Mouse (Mus musculus) neural tube, embryonic 13.5 days (tissue): Measurements from ENCODE around the gene Camta1. TPM values are rescaled to one million over a fixed set of nuclear protein-coding genes. Genes with fewer than 3 reads are reported as not detected.

Experiments
- ATAC-seq: fragments of 200-750 bp; cut with Nextera tagmentation; 2 replicates; pipeline ENCODE4 v1.8.0; 2017; ENCODE audit warnings: low read depth, mild to moderate bottlenecking, moderate TSS enrichment, moderate library complexity
- H3K27ac ChIP-seq: fragments of 300-500 bp; sonication (generic); replicated peaks from 2 replicates; pipeline ENCODE4 v1.5.1; 2015; ENCODE audit warnings: moderate library complexity, mild to moderate bottlenecking, inconsistent platforms
- H3K27me3 ChIP-seq: fragments of 300-500 bp; sonication (generic); 2 replicates; pipeline ENCODE4 v1.6.1; 2015; ENCODE audit warnings: mild to moderate bottlenecking, inconsistent platforms
- H3K36me3 ChIP-seq: fragments of 300-500 bp; sonication (generic); 2 replicates; pipeline ENCODE4 v1.6.1; 2015; ENCODE audit warnings: mild to moderate bottlenecking, inconsistent platforms
- H3K4me1 ChIP-seq: fragments of 300-500 bp; sonication (generic); replicated peaks from 2 replicates; pipeline ENCODE4 v1.6.1; 2015; ENCODE audit warnings: inconsistent platforms
- H3K4me2 ChIP-seq: fragments of 300-500 bp; sonication (generic); 2 replicates; pipeline ENCODE4 v1.6.1; 2015; ENCODE audit warnings: inconsistent platforms, mild to moderate bottlenecking, moderate library complexity
- H3K4me3 ChIP-seq: fragments of 300-500 bp; sonication (generic); 2 replicates; pipeline ENCODE4 v1.5.1; 2015; ENCODE audit warnings: mild to moderate bottlenecking, inconsistent platforms
- H3K9ac ChIP-seq: fragments of 300-500 bp; sonication (generic); 2 replicates; pipeline ENCODE4 v1.6.1; 2015; ENCODE audit warnings: moderate library complexity, mild to moderate bottlenecking, inconsistent platforms
- H3K9me3 ChIP-seq: fragments of 300-500 bp; sonication (generic); 2 replicates; pipeline ENCODE4 v1.6.1; 2016; ENCODE audit warnings: inconsistent platforms
- WGBS: fragments of 180-500 bp; shearing (Covaris S2); methylation state at CpG from one replicate; pipeline ENCODE4 v1.1.7; 2015; 5-methylcytosine and 5-hydroxymethylcytosine counted together
- polyA plus RNA-seq: library from polyadenylated mRNA; unstranded; fragments of >200 nt; fragmentation: Nextera tagmentation; extraction: Ambion mirVana; gene quantifications from 2 replicates; pipeline ENCODE4 v1.2.1, GENCODE M21; 2015

Camta1 gene
- polyA plus RNA-seq, 1 experiment from 2014 or later, result 165 TPM

DNA sequence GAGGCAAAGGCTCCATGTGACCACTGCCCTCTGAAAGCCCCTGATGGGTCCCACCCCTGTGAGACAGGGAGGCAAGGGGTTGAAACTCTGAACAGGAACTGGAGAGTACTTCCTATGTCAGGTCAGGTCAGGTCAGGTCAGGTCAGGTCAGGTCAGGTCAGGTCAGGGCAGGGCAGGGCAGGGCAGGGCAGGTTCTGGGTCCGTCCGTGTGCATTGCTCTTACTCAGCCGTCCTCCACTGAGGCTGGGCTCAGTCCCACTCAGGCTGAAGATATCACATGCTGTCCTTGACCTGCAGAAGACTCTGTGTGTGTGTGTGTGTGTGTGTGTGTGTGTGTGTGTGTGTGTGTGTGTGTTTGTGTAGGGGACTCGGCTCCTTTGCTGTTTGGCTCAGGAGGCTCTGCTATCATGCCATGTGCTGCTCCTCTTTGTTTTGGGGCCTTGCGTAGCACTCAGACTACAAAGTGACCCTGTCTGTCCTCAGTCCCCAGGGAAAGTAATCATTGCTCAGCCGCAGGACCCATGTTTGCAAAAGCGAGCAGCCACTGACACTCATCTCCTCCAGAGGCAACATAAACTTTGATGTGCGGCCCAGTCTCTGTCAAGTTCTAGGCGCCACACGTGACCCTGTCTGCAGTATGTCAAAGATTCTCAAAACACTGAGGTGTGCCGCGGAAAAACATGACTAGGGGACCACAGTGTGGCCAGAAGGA, 488.7 kb downstream of the Camta1 start:
- H3K9ac ChIP-seq, result no peak overlapping the region
- peaks cover 41% of the 10 kb centered on the region for H3K4me1 ChIP-seq
- 68% methylated on average over 10 of the region's 12 CpGs for WGBS
- H3K27me3 ChIP-seq, result no peaks in the 10 kb centered on the region
- no peak overlapping the region for H3K4me2 ChIP-seq
- no peak overlapping the region for H3K27ac ChIP-seq
- no peak for ATAC-seq
- no peaks in the 10 kb centered on the region for H3K9me3 ChIP-seq
- no peaks in the 10 kb centered on the region for H3K36me3 ChIP-seq
- no peak overlapping the region for H3K4me3 ChIP-seq

DNA sequence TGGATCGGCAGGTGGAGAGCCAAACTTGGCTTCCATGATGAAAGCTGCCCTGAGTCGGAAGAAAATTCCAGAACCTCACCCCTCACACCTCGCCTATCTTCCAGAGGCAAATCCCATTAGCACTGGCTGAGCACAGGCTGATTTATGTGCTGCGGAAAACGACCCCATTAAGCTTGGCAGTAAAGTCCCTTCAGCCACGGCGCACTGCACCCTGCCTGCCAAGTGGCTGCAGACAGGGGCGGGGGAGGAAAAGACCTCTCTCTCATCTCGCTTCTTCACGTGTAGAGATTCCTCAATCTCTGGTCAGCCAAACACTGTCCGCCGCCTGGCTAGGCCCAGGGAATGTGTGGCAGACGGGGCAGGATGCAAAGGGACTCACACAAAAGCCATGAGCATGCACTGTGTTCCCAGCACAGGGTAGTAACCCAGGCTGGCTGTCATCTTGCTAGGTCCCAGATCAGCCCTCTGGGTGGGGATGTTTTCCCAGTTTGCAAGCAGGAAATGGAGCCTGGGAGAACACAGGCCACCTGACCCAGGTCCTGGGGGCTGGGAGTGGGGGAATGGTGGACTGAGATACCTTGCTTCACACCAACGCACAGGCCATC, 494.6 kb downstream of the Camta1 start:
- Histone ChIP-seq H3K36me3 (no peaks in the 10 kb centered on the region), H3K4me3 (no peak overlapping the region), H3K27ac (peak overlapping the region; percentile 72), H3K27me3 (no peaks in the 10 kb centered on the region), H3K4me2 (no peak overlapping the region), H3K4me1 (peaks cover 38% of the 10 kb centered on the region), H3K9me3 (no peaks in the 10 kb centered on the region), H3K9ac (no peak overlapping the region; the same call in 1 of the 2 replicates)
- ATAC-seq, result peak; percentile 83
- 23% methylated on average over 14 of the region's 14 CpGs for WGBS

DNA sequence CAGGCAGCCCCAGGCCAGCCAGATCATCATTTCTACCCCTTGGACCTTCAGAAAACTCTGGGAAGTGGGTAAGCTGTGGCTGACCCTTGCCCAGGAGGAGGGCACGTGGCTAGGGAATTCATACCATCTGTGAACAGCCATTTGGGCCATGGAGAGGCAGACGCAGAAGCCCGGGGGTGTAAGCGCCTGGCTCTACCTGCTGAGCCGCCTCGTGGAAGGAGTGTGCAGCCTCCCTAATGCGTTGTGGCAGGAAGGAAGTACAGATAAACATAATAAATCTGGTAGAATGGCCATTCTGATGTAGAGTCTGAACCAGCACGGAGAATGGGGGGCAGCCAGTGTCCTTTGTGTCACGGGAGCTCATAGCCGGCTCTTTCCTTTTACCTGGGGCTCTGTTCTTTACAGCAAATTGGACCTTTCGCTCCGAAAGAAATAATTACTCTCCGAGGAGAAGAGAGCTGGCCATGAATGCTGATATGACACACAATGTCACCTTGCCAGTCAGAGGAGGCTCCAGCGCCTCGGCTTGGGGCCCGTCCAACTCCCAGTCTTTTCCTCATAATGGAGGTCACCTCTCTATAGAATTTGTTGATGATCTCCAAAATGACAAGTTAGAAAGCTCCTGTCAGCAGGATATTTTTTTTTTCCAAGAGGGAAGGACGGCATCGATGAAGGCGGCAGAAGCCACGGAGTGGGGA, 500.6 kb downstream of the Camta1 start:
- no peaks in the 10 kb centered on the region for H3K9me3 ChIP-seq
- H3K4me1 ChIP-seq, result peaks cover 48% of the 10 kb centered on the region
- 44% methylated on average over 20 of the region's 20 CpGs for WGBS
- no peak overlapping the region for H3K4me3 ChIP-seq
- H3K27me3 ChIP-seq, result no peaks in the 10 kb centered on the region
- no peaks in the 10 kb centered on the region for H3K36me3 ChIP-seq
- H3K27ac ChIP-seq, result peak overlapping the region; percentile 81
- no peak overlapping the region for H3K4me2 ChIP-seq
- peak; percentile 32; the same call in 1 of the 2 replicates for ATAC-seq
- H3K9ac ChIP-seq, result peak overlapping the region; percentile 55; the same call in 1 of the 2 replicates

DNA sequence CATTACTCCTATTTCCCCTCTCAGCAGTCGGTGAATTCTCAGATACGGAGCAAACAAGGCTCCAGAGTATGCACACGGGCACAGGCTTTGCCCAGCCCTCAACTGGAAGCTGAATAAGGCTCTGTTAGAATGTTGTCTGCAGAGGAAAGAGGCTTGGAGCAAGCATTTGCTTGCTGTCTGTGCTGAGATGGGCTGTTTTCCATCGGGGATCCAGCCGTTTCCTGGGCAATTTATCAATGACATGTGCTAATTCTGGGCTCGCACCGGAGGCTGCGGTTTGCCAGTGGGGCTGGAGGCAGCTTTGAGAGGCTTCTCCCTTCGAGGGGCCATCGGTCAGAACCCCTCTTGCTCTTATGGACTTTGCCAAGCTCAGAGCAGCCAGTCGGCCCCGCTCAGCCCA, 506.2 kb downstream of the Camta1 start:
- no peaks in the 10 kb centered on the region for H3K27me3 ChIP-seq
- ATAC-seq, result peak; percentile 49
- peak overlapping the region; percentile 24 for H3K4me2 ChIP-seq
- WGBS, result 13% methylated on average over 12 of the region's 12 CpGs
- peak overlapping the region; percentile 85 for H3K27ac ChIP-seq
- no peaks in the 10 kb centered on the region for H3K36me3 ChIP-seq
- H3K9me3 ChIP-seq, result no peaks in the 10 kb centered on the region
- H3K9ac ChIP-seq, result peak overlapping the region; percentile 54
- H3K4me1 ChIP-seq, result peaks cover 47% of the 10 kb centered on the region
- no peak overlapping the region for H3K4me3 ChIP-seq

DNA sequence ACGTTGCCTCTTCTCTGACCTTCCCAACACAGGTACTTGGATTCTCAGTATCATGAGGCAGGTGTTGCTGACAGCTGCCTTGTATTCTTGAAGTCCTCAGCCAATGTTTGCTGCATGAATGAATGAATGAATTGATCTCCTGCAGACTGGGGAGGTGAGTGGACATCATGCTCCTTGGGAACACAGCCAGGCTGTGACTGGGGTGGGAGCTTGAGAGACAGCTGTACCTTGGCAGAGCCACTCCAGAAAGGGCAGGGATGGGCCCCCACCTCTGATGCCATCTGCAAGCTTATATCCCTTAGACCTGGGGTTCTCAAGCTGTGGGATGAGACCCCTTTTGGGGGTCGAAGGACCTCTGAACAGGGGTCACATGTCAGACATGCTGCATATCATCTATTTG, 508.9 kb downstream of the Camta1 start:
- Histone ChIP-seq H3K4me1 (peaks cover 41% of the 10 kb centered on the region), H3K4me3 (no peak overlapping the region), H3K9ac (no peak overlapping the region), H3K27me3 (no peaks in the 10 kb centered on the region), H3K27ac (no peak overlapping the region), H3K4me2 (no peak overlapping the region), H3K36me3 (no peaks in the 10 kb centered on the region), H3K9me3 (no peaks in the 10 kb centered on the region)
- WGBS, result 84% methylated on average over 2 of the region's 2 CpGs
- no peak for ATAC-seq

DNA sequence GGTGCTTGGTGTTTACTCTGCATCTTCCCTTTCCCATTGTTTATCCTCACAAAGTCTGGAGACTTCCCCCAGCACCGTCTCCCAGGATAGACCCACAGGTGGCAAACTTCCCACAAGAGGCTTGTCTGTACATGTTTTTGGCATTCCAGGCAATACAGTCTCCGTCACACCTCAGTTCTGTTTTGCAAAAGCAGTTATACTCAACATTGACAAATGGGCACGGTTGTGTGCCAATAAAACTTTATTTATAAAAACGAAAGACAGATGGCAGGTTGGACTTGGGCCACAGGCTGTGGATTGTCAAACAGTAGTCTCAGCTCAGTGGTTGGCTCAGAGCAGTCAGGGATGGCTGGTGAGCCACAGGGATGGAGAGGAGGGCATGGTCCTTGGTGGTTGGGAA, 509.4 kb downstream of the Camta1 start:
- ATAC-seq, result no peak
- Histone ChIP-seq H3K27ac (0 out of 2 replicates have a peak overlapping the region, but pooled peaks have one; percentile 7), H3K4me1 (peaks cover 44% of the 10 kb centered on the region), H3K4me2 (no peak overlapping the region), H3K9ac (no peak overlapping the region), H3K36me3 (no peaks in the 10 kb centered on the region), H3K27me3 (no peaks in the 10 kb centered on the region), H3K4me3 (no peak overlapping the region), H3K9me3 (no peaks in the 10 kb centered on the region)
- 77% methylated on average over 4 of the region's 4 CpGs for WGBS

DNA sequence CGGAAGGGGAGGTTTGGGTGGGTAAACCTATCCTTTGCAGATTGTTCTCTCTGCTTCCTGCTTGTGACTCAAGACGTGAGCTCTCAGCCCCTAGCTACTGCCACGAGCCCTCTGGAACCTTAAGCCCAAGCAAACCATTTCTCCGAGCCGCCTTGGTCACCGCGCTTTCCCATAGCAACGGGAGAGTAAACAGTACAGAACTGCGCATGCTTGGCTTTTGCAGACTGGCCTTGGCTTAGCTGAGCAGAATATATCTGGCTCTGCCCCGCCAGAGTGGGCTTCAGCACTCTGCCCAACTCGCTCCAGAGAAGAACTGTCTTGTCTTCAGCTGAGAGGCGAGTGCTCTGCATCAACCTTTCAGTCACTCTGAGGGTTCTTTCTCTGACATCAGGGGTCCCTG, 509.9 kb downstream of the Camta1 start:
- H3K27me3 ChIP-seq, result no peaks in the 10 kb centered on the region
- 62% methylated on average over 12 of the region's 12 CpGs for WGBS
- H3K9ac ChIP-seq, result no peak overlapping the region
- H3K4me3 ChIP-seq, result no peak overlapping the region
- H3K4me2 ChIP-seq, result no peak overlapping the region
- no peaks in the 10 kb centered on the region for H3K9me3 ChIP-seq
- peaks cover 45% of the 10 kb centered on the region for H3K4me1 ChIP-seq
- 0 out of 2 replicates have a peak overlapping the region, but pooled peaks have one; percentile 7 for H3K27ac ChIP-seq
- ATAC-seq, result no peak
- H3K36me3 ChIP-seq, result no peaks in the 10 kb centered on the region

DNA sequence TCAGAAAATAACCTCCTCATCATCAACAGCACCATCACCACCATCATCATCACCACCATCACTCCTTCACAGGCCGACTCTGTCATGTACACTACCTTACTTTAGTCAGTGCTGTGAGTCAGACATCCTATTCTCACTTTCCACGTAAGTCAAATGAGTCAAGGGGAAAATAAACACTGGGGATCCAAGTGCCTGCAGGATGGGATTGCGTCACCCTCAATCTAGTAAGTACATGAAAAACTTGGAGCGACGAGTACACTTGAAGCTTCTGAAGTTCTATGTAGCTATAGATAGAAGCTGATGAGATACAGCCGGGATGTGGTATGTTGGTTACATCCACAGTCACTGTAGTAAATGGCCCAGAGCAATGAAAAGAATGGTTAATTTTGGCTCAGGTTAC, 514.1 kb downstream of the Camta1 start:
- peaks cover 26% of the 10 kb centered on the region for H3K4me1 ChIP-seq
- H3K36me3 ChIP-seq, result no peaks in the 10 kb centered on the region
- WGBS, result 93% methylated on average over 6 of the region's 6 CpGs
- peak overlapping the region; percentile 81 for H3K27ac ChIP-seq
- no peaks in the 10 kb centered on the region for H3K27me3 ChIP-seq
- no peak for ATAC-seq
- H3K4me3 ChIP-seq, result no peak overlapping the region
- no peak overlapping the region for H3K9ac ChIP-seq
- H3K4me2 ChIP-seq, result no peak overlapping the region
- no peaks in the 10 kb centered on the region for H3K9me3 ChIP-seq

DNA sequence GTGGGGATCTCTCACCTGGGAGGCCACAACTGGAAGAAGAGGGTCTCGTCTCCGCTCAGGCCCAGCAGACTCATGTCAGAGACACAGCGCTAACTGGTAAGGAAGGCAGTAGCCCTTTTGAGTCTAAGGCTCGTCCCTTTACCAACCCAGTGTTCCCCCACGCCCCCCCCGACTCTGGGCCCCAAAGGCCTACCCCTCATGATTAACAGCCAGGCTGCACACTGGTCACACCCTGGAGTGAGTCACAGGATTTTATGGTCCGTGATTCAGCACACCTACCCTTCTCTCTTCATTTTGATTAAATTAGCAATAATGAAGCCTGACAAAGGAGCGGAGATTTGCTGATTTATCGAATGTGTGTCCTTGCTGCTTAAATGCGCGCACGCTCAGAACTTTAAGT, 515.0 kb downstream of the Camta1 start:
- no peaks in the 10 kb centered on the region for H3K9me3 ChIP-seq

DNA sequence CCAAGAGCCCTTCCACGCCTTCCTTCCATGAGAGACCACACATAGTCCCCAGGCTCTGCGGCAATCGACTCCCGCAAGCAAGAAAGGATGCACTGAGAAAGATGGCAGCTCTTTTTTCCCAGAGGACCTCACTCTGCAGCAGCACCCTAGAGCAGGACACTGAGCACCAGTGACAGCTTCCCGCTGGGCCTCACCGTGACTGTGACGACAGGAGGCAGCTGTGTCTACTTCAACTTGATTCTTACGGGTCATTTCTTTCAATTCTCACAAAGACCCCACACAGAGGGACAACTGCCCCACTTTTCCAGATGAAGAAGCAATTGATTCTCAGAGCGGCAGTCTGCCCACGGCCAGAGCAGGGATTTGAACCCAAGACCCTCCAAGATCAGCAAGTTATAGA, 516.9 kb downstream of the Camta1 start:
- no peak overlapping the region for H3K9ac ChIP-seq
- H3K36me3 ChIP-seq, result no peaks in the 10 kb centered on the region
- H3K9me3 ChIP-seq, result no peaks in the 10 kb centered on the region
- no peaks in the 10 kb centered on the region for H3K27me3 ChIP-seq
- H3K4me2 ChIP-seq, result no peak overlapping the region
- WGBS, result 35% methylated on average over 10 of the region's 10 CpGs
- peaks cover 26% of the 10 kb centered on the region for H3K4me1 ChIP-seq
- no peak overlapping the region for H3K27ac ChIP-seq
- no peak for ATAC-seq
- H3K4me3 ChIP-seq, result no peak overlapping the region

More for the DNA sequence above, 515.0 kb downstream of the Camta1 start:
- Histone ChIP-seq H3K9ac (no peak overlapping the region), H3K4me2 (no peak overlapping the region), H3K4me3 (no peak overlapping the region), H3K4me1 (peaks cover 26% of the 10 kb centered on the region), H3K27ac (peak overlapping the region; percentile 81), H3K27me3 (no peaks in the 10 kb centered on the region), H3K36me3 (no peaks in the 10 kb centered on the region)
- 47% methylated on average over 12 of the region's 12 CpGs for whole genome bisulfite sequencing
- ATAC-seq, result peak; percentile 45; the same call in 1 of the 2 replicates

DNA sequence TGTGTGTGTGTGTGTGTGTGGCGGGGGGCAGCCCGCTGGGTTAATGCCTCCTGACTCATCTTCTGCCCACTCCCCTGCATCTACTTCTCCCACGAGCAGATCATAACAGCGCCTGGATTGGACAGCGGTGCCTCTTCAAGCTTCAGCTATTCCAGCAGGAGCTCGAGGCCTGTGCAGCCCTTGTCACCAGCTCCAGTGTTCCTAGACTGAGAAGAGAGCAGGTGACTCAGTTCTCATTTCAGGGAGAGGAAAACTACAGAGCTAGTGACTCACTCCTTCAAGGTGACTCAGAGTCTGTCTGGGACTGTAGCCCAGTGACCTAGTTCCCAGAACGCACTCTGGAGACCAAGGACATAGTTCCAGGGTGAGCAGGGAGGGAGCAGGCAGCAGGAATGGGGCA, 522.3 kb downstream of the Camta1 start:
- no peaks in the 10 kb centered on the region for H3K27me3 ChIP-seq
- peaks cover 14% of the 10 kb centered on the region for H3K4me1 ChIP-seq
- no peak overlapping the region for H3K4me3 ChIP-seq
- H3K36me3 ChIP-seq, result no peaks in the 10 kb centered on the region
- H3K27ac ChIP-seq, result no peak overlapping the region
- no peak overlapping the region for H3K9ac ChIP-seq
- no peak for ATAC-seq
- 84% methylated on average over 7 of the region's 7 CpGs for WGBS
- no peak overlapping the region for H3K4me2 ChIP-seq
- H3K9me3 ChIP-seq, result no peaks in the 10 kb centered on the region

DNA sequence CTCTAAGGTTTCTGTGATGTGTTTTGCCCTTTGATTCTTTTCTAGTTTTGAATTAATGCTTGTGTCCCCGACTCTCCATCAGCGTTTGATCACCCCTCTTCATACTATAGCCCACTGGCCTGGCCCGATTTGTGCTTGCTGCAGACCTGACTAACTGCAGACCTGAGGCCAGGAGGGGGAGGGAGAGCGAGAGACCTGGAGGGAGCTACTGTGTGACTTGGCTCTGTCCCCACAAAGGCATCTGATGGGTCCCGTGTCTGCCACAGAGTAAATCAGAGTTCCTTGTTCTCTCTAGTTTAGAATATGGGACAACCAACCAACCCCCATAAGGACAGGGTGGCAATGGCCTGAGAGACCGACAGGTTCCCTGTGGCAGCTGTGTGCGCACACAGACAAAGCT, 522.7 kb downstream of the Camta1 start:
- no peaks in the 10 kb centered on the region for H3K9me3 ChIP-seq
- no peak overlapping the region for H3K27ac ChIP-seq
- WGBS, result 89% methylated on average over 7 of the region's 7 CpGs
- H3K27me3 ChIP-seq, result no peaks in the 10 kb centered on the region
- H3K36me3 ChIP-seq, result no peaks in the 10 kb centered on the region
- ATAC-seq, result no peak
- H3K9ac ChIP-seq, result no peak overlapping the region
- peaks cover 14% of the 10 kb centered on the region for H3K4me1 ChIP-seq
- no peak overlapping the region for H3K4me3 ChIP-seq
- no peak overlapping the region for H3K4me2 ChIP-seq
